Mouse (Mus musculus): ENCODE results near the gene 1700006A11Rik. TPM values are rescaled to one million over a fixed set of nuclear protein-coding genes. Genes with fewer than 3 reads are reported as not detected.
"Not testable (repeated sequence)": the region's sequence is repeated elsewhere in the genome, so short reads cannot be mapped to it uniquely, and the experiment has no call there.

The 1700006A11Rik gene
- polyA plus RNA-seq (2015; fragmentation: Nextera tagmentation; extraction: Ambion mirVana), result not detected in 2 replicates

DNA sequence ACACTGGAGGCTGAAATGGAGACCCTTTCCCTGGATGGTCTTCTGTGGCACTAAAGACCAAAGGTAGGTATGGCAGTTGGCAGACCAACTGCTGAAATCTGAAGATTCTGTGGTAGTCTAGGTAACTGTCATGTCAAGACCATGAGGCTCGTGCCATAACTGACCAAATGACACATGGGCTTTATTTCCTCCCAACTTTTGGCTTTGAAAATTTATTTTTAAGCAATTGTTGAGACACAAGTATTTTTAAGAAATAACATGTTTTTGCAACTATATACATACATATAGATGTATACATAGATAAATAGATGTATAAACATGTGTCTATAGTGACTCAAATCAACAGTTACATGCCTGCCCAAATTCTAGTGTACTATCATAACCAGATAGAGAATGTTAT lies at the start of gene 1700006A11Rik:
Gene 1700006A11Rik (minus strand): TSS at position 101 of the 400 bp plus-strand sequence.
- no peak for TF ChIP-seq CTCF (IDR thresholded peaks at IDR 0.05; ENCODE audit: low read depth)

DNA sequence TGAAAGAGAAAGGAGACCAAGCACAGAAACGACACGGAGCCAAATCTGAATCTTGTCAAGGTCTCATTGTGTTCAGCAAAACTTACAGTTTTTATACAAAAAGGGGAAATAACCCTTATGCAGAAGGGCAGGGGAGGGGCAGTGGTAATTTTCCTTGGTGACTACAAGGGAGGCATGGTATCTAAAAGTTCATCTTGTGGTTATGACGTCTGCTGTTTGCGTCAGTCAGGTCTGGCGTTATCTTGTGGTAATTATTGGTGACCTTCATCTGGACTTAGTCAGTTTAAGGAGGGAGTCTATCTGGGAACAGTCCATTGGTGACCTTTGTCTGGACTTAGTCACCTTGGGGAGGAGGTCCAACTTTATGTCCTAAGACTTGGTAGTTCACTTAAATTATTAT lies 48.5 kb upstream of the 1700006A11Rik start:
- not testable (repeated sequence) for H3K4me3 ChIP-seq (ENCODE audit: low read depth, low read length); H3K36me3 ChIP-seq (ENCODE audit: control insufficient read depth, insufficient read depth); H3K9me3 ChIP-seq (ENCODE audit: control insufficient read depth); ATAC-seq; H3K4me1 ChIP-seq (replicated peaks; ENCODE audit: control insufficient read depth, insufficient read depth, low read length); H3K27ac ChIP-seq (ENCODE audit: low read depth, low read length); H3K27me3 ChIP-seq (replicated peaks; ENCODE audit: control insufficient read depth, insufficient read depth, low read length); H3K4me2 ChIP-seq (replicated peaks; ENCODE audit: low read depth); H3K9ac ChIP-seq (ENCODE audit: low read depth, low read length)
- 62% methylated on average over 5 of the region's 5 CpGs for WGBS

More for the DNA sequence above, at the start of gene 1700006A11Rik:
- Histone ChIP-seq H3K4me1 (replicated peaks; ENCODE audit: control insufficient read depth, insufficient read depth, low read length) (no peaks in the 10 kb centered on the region), H3K4me3 (ENCODE audit: low read depth, low read length) (no peak within 1 kb of the TSS), H3K9me3 (ENCODE audit: control insufficient read depth) (no peaks in the 10 kb centered on the region), H3K36me3 (ENCODE audit: control insufficient read depth, insufficient read depth) (no peaks in the 10 kb centered on the region), H3K4me2 (replicated peaks; ENCODE audit: low read depth) (no peak within 1 kb of the TSS), H3K27ac (ENCODE audit: low read depth, low read length) (no peak within 1 kb of the TSS), H3K27me3 (replicated peaks; ENCODE audit: control insufficient read depth, insufficient read depth, low read length) (no peaks in the 10 kb centered on the region), H3K9ac (ENCODE audit: low read depth, low read length) (no peak within 1 kb of the TSS)
- ATAC-seq, result no peak
- 94% methylated on average over 1 of the region's 1 CpGs for WGBS

DNA sequence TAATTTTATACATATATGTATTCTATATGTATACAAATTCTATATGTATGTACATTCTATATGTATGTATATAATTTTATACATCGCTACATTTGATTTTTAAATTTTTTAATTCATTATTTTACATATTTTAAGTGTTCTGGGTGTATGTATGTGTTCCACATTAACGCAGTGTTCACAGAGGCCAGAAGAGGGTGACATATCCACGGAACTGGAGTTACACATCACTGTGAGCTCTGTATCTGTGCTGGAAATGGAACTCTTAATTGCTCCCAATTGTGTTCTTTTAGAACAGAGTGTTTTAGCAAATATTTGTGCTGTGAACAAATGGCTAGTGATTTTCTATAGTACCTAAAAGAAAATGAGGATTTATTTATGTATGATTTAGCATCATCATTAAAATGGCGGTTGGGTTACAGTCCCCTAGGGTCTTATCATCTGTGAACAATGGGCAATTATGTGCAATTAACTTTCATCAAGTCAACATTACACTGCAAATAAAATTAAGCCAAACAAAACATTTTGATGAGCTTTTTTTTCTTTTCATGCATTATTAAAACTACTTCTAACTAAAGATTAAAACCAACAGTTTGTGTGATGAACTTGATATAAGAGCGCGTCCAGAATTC lies 40.4 kb upstream of the 1700006A11Rik start:
- Histone ChIP-seq H3K4me3 (ENCODE audit: low read depth, low read length) (no peak overlapping the region), H3K9me3 (ENCODE audit: control insufficient read depth) (no peaks in the 10 kb centered on the region), H3K27ac (ENCODE audit: low read depth, low read length) (no peak overlapping the region), H3K4me2 (replicated peaks; ENCODE audit: low read depth) (no peak overlapping the region), H3K9ac (ENCODE audit: low read depth, low read length) (no peak overlapping the region), H3K36me3 (ENCODE audit: control insufficient read depth, insufficient read depth) (no peaks in the 10 kb centered on the region), H3K4me1 (replicated peaks; ENCODE audit: control insufficient read depth, insufficient read depth, low read length) (no peaks in the 10 kb centered on the region), H3K27me3 (replicated peaks; ENCODE audit: control insufficient read depth, insufficient read depth, low read length) (no peaks in the 10 kb centered on the region)
- 0 out of 2 replicates have a peak, but pooled peaks have one; percentile 12 for TF ChIP-seq CTCF (IDR thresholded peaks at IDR 0.05; ENCODE audit: low read depth)
- ATAC-seq, result no peak
- WGBS, result 86% methylated on average over 6 of the region's 6 CpGs

DNA sequence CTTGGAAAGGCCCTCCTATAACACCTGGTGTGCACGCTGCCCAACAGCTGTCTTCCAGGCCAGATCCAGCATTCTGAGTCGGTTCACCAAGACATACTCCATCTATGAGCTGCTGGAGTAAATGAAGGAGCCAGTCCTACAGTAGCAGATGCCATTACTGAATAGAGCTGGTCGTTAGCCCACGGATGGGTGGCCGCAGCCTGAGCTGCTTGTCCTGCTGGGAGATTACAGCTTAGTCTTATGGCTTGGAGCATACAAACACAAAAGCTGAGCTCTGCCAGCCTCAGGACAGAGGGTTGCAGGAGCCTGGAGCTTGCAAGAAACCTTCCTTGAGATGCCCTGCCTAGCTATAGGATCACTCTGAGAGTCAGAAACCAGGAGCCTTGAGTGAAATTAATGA lies 33.6 kb downstream of the 1700006A11Rik start:
- ATAC-seq, result no peak
- no peaks in the 10 kb centered on the region for H3K27me3 ChIP-seq (replicated peaks; ENCODE audit: control insufficient read depth, insufficient read depth, low read length)
- H3K36me3 ChIP-seq (ENCODE audit: control insufficient read depth, insufficient read depth), result no peaks in the 10 kb centered on the region
- H3K4me3 ChIP-seq (ENCODE audit: low read depth, low read length), result no peak overlapping the region
- no peak for TF ChIP-seq CTCF (IDR thresholded peaks at IDR 0.05; ENCODE audit: low read depth)
- 74% methylated on average over 5 of the region's 5 CpGs for WGBS
- no peak overlapping the region for H3K27ac ChIP-seq (ENCODE audit: low read depth, low read length)
- H3K9ac ChIP-seq (ENCODE audit: low read depth, low read length), result no peak overlapping the region
- no peak overlapping the region for H3K4me2 ChIP-seq (replicated peaks; ENCODE audit: low read depth)
- H3K4me1 ChIP-seq (replicated peaks; ENCODE audit: control insufficient read depth, insufficient read depth, low read length), result no peaks in the 10 kb centered on the region
- H3K9me3 ChIP-seq (ENCODE audit: control insufficient read depth), result no peaks in the 10 kb centered on the region

DNA sequence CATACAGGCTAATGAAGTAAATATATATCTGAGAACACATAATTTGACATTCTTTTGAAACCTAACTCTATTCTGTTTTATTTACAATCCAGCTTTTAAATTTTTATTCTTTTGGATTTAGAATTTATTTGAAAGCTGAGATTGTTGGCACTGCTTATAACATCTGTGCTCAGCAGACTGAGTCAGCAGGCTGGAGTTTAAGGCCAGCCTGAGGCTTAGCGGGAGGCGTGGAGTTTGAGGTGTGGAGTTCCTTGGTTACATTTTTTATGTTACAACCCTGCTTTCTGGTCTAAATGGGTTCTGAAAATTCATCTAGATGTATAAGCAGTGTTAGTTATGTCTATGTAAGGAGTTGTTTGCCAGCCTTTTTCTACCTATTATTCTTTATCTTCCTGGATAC lies 35.7 kb downstream of the 1700006A11Rik start:
- ATAC-seq, result no peak
- Histone ChIP-seq H3K9me3 (ENCODE audit: control insufficient read depth) (no peaks in the 10 kb centered on the region), H3K4me2 (replicated peaks; ENCODE audit: low read depth) (no peak overlapping the region), H3K36me3 (ENCODE audit: control insufficient read depth, insufficient read depth) (no peaks in the 10 kb centered on the region), H3K4me1 (replicated peaks; ENCODE audit: control insufficient read depth, insufficient read depth, low read length) (no peaks in the 10 kb centered on the region), H3K9ac (ENCODE audit: low read depth, low read length) (no peak overlapping the region), H3K27me3 (replicated peaks; ENCODE audit: control insufficient read depth, insufficient read depth, low read length) (no peaks in the 10 kb centered on the region), H3K4me3 (ENCODE audit: low read depth, low read length) (no peak overlapping the region), H3K27ac (ENCODE audit: low read depth, low read length) (no peak overlapping the region)
- whole genome bisulfite sequencing, result 88% methylated on average over 2 of the region's 2 CpGs
- TF ChIP-seq CTCF (IDR thresholded peaks at IDR 0.05; ENCODE audit: low read depth), result no peak

DNA sequence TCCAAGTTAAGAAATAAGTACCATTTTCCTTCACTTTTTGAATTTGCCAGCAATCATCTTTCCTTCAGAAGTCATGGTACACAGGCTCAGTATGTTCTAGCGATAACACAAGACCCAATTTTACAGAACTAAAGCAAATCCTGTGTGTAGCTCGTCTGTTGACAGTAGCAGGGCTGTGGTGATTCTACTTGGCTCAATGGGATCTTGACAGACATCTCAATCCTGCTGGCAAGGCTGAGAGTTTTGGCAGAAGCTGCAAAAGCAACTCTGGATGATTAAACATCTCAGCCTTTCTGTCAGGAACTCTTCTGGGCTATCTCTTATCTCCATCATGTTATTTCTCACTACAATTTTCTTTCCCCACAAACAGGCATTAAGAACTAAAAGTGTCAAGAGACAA lies 36.2 kb downstream of the 1700006A11Rik start:
- TF ChIP-seq CTCF (IDR thresholded peaks at IDR 0.05; ENCODE audit: low read depth), result no peak
- no peak for ATAC-seq
- 61% methylated on average over 2 of the region's 2 CpGs for WGBS
- no peak overlapping the region for H3K4me2 ChIP-seq (replicated peaks; ENCODE audit: low read depth)
- no peak overlapping the region for H3K9ac ChIP-seq (ENCODE audit: low read depth, low read length)
- no peaks in the 10 kb centered on the region for H3K9me3 ChIP-seq (ENCODE audit: control insufficient read depth)
- H3K4me1 ChIP-seq (replicated peaks; ENCODE audit: control insufficient read depth, insufficient read depth, low read length), result no peaks in the 10 kb centered on the region
- no peaks in the 10 kb centered on the region for H3K27me3 ChIP-seq (replicated peaks; ENCODE audit: control insufficient read depth, insufficient read depth, low read length)
- H3K4me3 ChIP-seq (ENCODE audit: low read depth, low read length), result no peak overlapping the region
- H3K27ac ChIP-seq (ENCODE audit: low read depth, low read length), result no peak overlapping the region
- H3K36me3 ChIP-seq (ENCODE audit: control insufficient read depth, insufficient read depth), result no peaks in the 10 kb centered on the region

DNA sequence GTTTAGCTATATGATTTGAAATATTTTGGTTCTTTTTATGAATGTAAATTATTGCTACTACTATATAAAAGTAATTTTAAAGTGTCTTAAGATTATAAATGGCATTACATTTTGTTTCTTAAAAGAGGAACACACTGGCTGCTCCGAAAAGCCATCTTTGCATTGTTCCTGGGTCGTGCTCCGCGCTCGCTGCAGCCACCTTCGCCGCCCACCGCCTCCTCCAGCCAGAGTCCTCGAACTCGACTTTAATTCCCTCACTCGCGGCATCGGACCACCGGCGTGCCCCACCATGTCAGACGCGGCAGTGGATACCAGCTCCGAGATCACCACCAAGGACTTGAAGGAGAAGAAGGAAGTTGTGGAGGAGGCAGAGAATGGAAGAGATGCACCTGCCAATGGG lies 40.5 kb downstream of the 1700006A11Rik start:
- not testable (repeated sequence) for H3K27me3 ChIP-seq (replicated peaks; ENCODE audit: control insufficient read depth, insufficient read depth, low read length); H3K27ac ChIP-seq (ENCODE audit: low read depth, low read length); H3K36me3 ChIP-seq (ENCODE audit: control insufficient read depth, insufficient read depth); H3K4me3 ChIP-seq (ENCODE audit: low read depth, low read length); H3K4me1 ChIP-seq (replicated peaks; ENCODE audit: control insufficient read depth, insufficient read depth, low read length); H3K9me3 ChIP-seq (ENCODE audit: control insufficient read depth); H3K9ac ChIP-seq (ENCODE audit: low read depth, low read length); H3K4me2 ChIP-seq (replicated peaks; ENCODE audit: low read depth); ATAC-seq
- 90% methylated on average over 18 of the region's 18 CpGs for WGBS

All from intestine, postnatal 0 days (tissue).